Mouse (Mus musculus) CH12.LX (cell line): ENCODE data around the gene Zfp90.

Experiments
- CHD1 ChIP-seq: IDR thresholded peaks from 2 replicates; pipeline ENCODE4 v1.6.1; 2012; ENCODE audit warnings: low read depth, low read length, improper control_type of control experiment, inconsistent platforms
- CHD2 ChIP-seq: IDR thresholded peaks from 2 replicates; pipeline ENCODE4 v1.6.1; 2011; ENCODE audit warnings: low read length, improper control_type of control experiment
- CTCF ChIP-seq, 2 experiments: IDR thresholded peaks in 1 of 2; conservative IDR thresholded peaks in 1 of 2; 2 replicates each; pipeline ENCODE4 v1.5.1; 2011 to 2012; ENCODE audit warnings: low read depth in 2 of 2, low read length in 2 of 2, improper control_type of control experiment in 1 of 2, inconsistent platforms in 1 of 2, mild to moderate bottlenecking in 1 of 2, moderate library complexity in 1 of 2
- E2F4 ChIP-seq: IDR thresholded peaks from 2 replicates; pipeline ENCODE4 v1.6.1; 2011; ENCODE audit warnings: low read depth, low read length, improper control_type of control experiment; ENCODE audit not compliant: insufficient replicate concordance
- JUN ChIP-seq: IDR thresholded peaks from 2 replicates; pipeline ENCODE4 v1.6.1; 2011; ENCODE audit warnings: low read depth, mild to moderate bottlenecking, low read length, improper control_type of control experiment, moderate library complexity; ENCODE audit not compliant: insufficient read depth
- POLR2AphosphoS2 ChIP-seq: IDR thresholded peaks from 2 replicates; pipeline ENCODE4 v1.6.1; 2011; ENCODE audit warnings: low read depth, low read length, improper control_type of control experiment
- RCOR1 ChIP-seq: conservative IDR thresholded peaks from 2 replicates; pipeline ENCODE4 v1.6.1; 2012; ENCODE audit warnings: low read depth, mild to moderate bottlenecking, inconsistent platforms, low read length, improper control_type of control experiment
- ZC3H11A ChIP-seq: IDR thresholded peaks from 2 replicates; pipeline ENCODE4 v1.6.1; 2012; ENCODE audit warnings: low read depth, mild to moderate bottlenecking, inconsistent platforms, low read length, improper control_type of control experiment
- ZKSCAN1 ChIP-seq: IDR thresholded peaks from 2 replicates; pipeline ENCODE4 v1.6.1; 2012; ENCODE audit warnings: low read depth, inconsistent platforms, low read length, improper control_type of control experiment, borderline replicate concordance

- TF ChIP-seq CHD1: no peak
- peak in 1 of 2 experiments; percentile 84; a peak in 2 of 4 replicates for TF ChIP-seq CTCF (conservative IDR thresholded peaks at IDR 0.05 in 1 of 2, IDR thresholded peaks at IDR 0.05 in 1 of 2; ENCODE audit: low read depth in 2 of 2, low read length in 2 of 2)
- TF ChIP-seq RCOR1: no peak
- TF ChIP-seq CHD2: no peak
- TF ChIP-seq E2F4: 0 out of 2 replicates have a peak, but pooled peaks have one; percentile 68
- no peak for TF ChIP-seq ZC3H11A
- TF ChIP-seq JUN: no peak
- TF ChIP-seq ZKSCAN1: no peak
- no peak for TF ChIP-seq POLR2AphosphoS2
These were observed at the start of gene Zfp90 for GRCm38 (mm10) chr8:106415182-106415971.
